Mouse (Mus musculus) intestine, embryonic 16.5 days (tissue): ENCODE results near the gene Wwc1. TPM values are rescaled to one million over a fixed set of nuclear protein-coding genes. Genes with fewer than 3 reads are reported as not detected.

Experiments
- ATAC-seq: fragments of 200-750 bp; cut with Nextera tagmentation; 2 replicates; pipeline ENCODE4 v1.8.0; 2017; ENCODE audit warnings: moderate TSS enrichment, moderate library complexity
- H3K27ac ChIP-seq: fragments of 300-500 bp; sonication (generic); 2 replicates; pipeline ENCODE4 v1.5.1; 2014; ENCODE audit warnings: mild to moderate bottlenecking, low read length
- H3K27me3 ChIP-seq: fragments of 300-500 bp; sonication (generic); replicated peaks from 2 replicates; pipeline ENCODE4 v1.6.1; 2014; ENCODE audit warnings: low read length, control low read depth, mixed read lengths; ENCODE audit not compliant: control insufficient read depth, insufficient read depth
- H3K36me3 ChIP-seq: fragments of 300-500 bp; sonication (generic); 2 replicates; pipeline ENCODE4 v1.6.1; 2014; ENCODE audit warnings: low read length, control low read depth; ENCODE audit not compliant: control insufficient read depth, insufficient read depth
- H3K4me1 ChIP-seq: fragments of 300-500 bp; sonication (generic); 2 replicates; pipeline ENCODE4 v1.6.1; 2014; ENCODE audit warnings: low read length, control low read depth, mixed read lengths; ENCODE audit not compliant: control insufficient read depth, insufficient read depth
- H3K4me2 ChIP-seq: fragments of 300-500 bp; sonication (generic); 2 replicates; pipeline ENCODE4 v1.6.1; 2014; ENCODE audit warnings: low read depth, low read length, control low read depth
- H3K4me3 ChIP-seq: fragments of 300-500 bp; sonication (generic); 2 replicates; pipeline ENCODE4 v1.5.1; 2014; ENCODE audit warnings: mild to moderate bottlenecking, low read length
- H3K9ac ChIP-seq: fragments of 300-500 bp; sonication (generic); 2 replicates; pipeline ENCODE4 v1.6.1; 2014; ENCODE audit warnings: low read depth, low read length
- H3K9me3 ChIP-seq: fragments of 300-500 bp; sonication (generic); 2 replicates; pipeline ENCODE4 v1.6.1; 2016; ENCODE audit warnings: low read length, control low read depth; ENCODE audit not compliant: control insufficient read depth
- whole genome bisulfite sequencing: fragments of 180-500 bp; shearing (Covaris S2); extraction: QIAGEN DNeasy Blood & Tissue Kit; methylation state at CpG from one replicate; pipeline ENCODE4 v1.1.7; 2014; 5-methylcytosine and 5-hydroxymethylcytosine counted together
- polyA plus RNA-seq: library from polyadenylated mRNA; unstranded; fragments of >200 nt; fragmentation: Nextera tagmentation; extraction: Ambion mirVana; gene quantifications from 2 replicates; pipeline ENCODE4 v1.2.1, GENCODE M21; 2015

The Wwc1 gene
- polyA plus RNA-seq, 1 experiment from 2014 or later, result 9.0 TPM

DNA sequence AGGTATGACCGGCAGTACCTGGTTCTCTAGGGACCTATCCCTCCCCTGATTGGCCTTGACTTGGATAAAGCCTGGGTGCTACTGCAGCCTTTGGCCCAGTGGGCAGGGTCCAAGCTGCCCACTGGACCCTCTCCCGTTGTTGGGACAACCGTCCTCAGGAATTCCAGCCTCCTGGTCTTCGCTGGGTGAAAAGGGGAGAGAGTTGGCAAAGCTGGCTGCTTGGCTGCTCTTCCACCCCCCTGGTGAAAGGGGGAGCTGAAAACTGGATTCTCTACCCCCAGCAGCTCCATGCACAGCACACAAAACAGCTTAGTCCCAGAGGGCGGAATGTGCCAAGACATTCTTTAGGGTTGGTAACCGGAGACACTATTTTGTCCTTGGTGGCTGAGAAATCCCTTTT is 3.8 kb downstream of the Wwc1 start:
- no peak overlapping the region for H3K4me2 ChIP-seq

DNA sequence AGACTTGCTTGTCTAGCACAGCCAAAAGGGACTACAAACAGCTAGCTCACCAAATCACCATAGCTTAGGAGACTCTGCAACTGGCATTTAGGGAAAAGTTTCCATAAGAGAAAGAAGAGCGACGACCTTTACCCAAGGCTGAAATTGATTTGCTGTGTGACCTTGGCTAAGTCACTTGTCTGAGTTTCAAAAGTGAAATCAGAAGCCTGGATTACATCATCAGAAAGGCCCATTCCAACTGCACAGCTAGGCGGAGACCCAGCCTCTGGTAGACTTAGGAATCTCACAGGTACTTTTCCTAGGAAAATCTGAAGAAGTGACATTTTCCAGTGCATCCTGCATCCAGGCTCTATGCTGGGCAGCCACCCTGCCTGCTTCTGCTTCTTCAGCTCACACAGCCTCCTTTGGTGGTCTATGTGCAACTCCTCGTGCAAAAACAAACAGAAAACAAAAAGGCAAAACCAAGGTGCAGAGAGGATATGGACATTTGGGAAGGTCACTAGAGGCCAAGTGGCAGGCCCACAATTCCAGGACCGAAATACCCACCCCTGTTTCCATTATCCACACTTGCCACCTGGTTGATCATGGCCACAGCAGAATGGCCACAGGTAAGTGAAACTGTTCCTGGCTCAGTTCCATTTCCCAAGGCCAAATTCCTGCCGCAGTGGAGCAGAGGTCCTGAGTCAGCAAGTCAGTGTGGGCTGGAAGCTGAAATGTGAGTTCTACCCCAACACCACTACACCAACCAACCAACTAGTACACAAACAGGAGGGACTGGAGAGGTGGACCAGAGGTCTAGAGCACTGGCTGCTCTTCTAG is 5.5 kb downstream of the Wwc1 start:
- ATAC-seq, result no peak
- peaks cover 15% of the 10 kb centered on the region for H3K4me1 ChIP-seq
- no peaks in the 10 kb centered on the region for H3K36me3 ChIP-seq
- H3K9ac ChIP-seq, result no peak overlapping the region
- H3K4me2 ChIP-seq, result no peak overlapping the region
- H3K27ac ChIP-seq, result no peak overlapping the region; the same call in 1 of the 2 replicates
- H3K27me3 ChIP-seq, result no peaks in the 10 kb centered on the region
- no peaks in the 10 kb centered on the region for H3K9me3 ChIP-seq
- no peak overlapping the region for H3K4me3 ChIP-seq
- 75% methylated on average over 6 of the region's 6 CpGs for WGBS

More for the DNA sequence above, 3.8 kb downstream of the Wwc1 start:
- H3K27ac ChIP-seq, result no peak overlapping the region
- H3K9me3 ChIP-seq, result no peaks in the 10 kb centered on the region
- H3K4me3 ChIP-seq, result no peak overlapping the region
- H3K27me3 ChIP-seq, result no peaks in the 10 kb centered on the region
- peaks cover 12% of the 10 kb centered on the region for H3K4me1 ChIP-seq
- ATAC-seq, result no peak
- H3K9ac ChIP-seq, result no peak overlapping the region
- H3K36me3 ChIP-seq, result no peaks in the 10 kb centered on the region
- 60% methylated on average over 6 of the region's 6 CpGs for WGBS

DNA sequence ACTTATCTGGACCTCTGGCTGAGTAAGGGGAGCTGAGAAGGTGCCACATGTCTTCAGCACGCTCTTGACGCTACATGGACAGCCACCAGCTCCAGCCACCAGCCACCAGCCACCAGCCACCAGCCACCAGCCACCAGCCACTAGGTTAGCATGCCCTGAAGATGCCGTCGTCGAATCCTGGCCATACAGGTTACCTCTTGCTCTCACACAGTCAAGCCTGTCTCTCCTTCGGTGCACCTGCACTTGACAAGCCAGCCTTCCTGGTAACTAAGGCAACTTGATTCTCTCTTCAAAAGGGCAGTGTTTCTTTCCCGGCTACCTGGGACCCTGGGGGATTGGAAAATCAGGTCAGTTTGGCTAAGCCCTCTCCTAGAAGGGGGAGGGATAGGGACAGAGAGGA is 7.2 kb downstream of the Wwc1 start:
- 50% methylated on average over 7 of the region's 7 CpGs for WGBS
- no peaks in the 10 kb centered on the region for H3K36me3 ChIP-seq
- H3K4me1 ChIP-seq, result peaks cover 13% of the 10 kb centered on the region
- no peak for ATAC-seq
- no peak overlapping the region for H3K4me3 ChIP-seq
- H3K27me3 ChIP-seq, result no peaks in the 10 kb centered on the region
- no peaks in the 10 kb centered on the region for H3K9me3 ChIP-seq
- H3K4me2 ChIP-seq, result no peak overlapping the region
- no peak overlapping the region for H3K27ac ChIP-seq
- no peak overlapping the region for H3K9ac ChIP-seq

DNA sequence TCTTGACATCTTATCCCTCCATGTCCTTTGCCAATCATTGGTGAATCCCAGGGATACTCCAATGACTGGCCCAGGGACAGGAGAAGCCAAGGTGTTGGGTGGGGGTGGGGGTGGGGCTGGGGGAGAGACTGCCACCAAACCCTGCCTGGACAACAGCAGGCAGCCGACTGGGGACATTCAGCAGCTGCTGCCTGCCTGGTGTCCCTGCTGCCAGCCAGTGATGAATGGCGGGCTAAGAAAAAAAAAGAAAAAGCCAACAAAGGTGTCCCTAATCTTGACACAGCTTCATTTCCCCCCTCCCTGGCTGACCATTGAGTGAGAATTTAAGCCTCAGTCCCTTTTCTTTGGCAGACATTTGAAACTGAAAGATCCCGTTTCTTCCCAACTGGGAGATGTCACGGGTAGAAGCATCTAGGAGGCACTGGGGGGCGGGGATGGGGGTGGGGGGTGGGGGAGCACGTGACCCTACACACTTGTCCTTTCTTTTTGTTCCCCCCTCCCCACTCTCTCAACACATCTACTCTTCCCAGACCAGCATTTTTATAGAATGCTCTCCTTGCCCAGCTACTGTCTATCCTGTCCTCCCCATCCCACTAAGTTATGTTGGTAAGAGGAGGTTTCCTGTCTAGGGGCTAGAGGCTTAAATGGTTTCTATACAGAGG is 7.9 kb downstream of the Wwc1 start:
- Histone ChIP-seq H3K36me3 (no peaks in the 10 kb centered on the region), H3K4me3 (no peak overlapping the region), H3K9me3 (no peaks in the 10 kb centered on the region), H3K4me1 (peaks cover 13% of the 10 kb centered on the region), H3K4me2 (no peak overlapping the region; the same call in 1 of the 2 replicates), H3K27ac (peak overlapping the region; percentile 73; the same call in 1 of the 2 replicates), H3K27me3 (no peaks in the 10 kb centered on the region), H3K9ac (no peak overlapping the region)
- ATAC-seq, result no peak
- 29% methylated on average over 6 of the region's 6 CpGs for WGBS

DNA sequence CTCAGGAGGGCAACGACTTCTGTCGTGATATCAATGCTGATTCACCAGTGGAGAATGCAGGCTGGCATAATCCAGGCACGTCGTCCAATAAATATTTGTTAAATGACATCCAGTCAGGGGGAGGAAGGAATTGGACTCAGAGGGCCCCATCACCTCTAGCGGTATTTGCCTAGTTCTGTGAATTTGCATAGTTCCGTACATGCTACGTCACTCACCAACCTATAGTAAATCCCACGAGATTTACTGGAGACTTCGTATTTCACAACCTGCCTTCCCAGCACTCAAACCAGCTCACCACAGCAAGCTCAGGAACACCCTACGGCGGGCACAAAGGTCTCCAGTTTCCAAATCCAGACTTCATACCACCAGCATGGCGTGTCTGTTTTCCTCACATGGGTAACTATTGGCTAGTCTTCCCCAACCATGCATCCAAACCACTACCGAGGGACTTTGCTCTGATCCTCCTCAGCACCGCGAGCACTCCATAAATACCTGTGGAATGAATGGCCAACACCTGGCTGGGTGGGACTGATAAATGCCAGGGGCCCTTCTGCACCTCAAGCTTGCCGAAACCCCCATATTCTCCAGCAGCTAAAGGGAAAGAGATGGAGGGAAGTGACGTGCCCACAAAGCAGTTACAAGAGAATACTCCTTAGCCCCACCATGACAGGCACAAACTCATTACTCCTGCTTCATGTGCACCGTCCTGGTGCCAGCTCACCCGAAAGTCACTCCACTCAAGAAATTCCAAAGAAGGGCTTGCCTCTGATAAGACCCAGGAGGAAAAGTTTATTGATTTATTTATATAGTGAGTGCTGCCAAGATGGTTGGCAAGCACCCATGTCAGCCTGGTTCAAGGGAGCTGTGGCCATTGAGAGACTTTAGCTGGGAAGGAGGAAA is 9.3 kb downstream of the Wwc1 start:
- WGBS, result 58% methylated on average over 19 of the region's 19 CpGs
- peak overlapping the region; percentile 37 for H3K4me2 ChIP-seq
- no peak overlapping the region for H3K9ac ChIP-seq
- peaks cover 13% of the 10 kb centered on the region for H3K4me1 ChIP-seq
- H3K4me3 ChIP-seq, result peak overlapping the region; percentile 7; the same call in 1 of the 2 replicates
- H3K27ac ChIP-seq, result peak overlapping the region; percentile 73
- ATAC-seq, result peak; percentile 84
- H3K36me3 ChIP-seq, result no peaks in the 10 kb centered on the region
- H3K9me3 ChIP-seq, result no peaks in the 10 kb centered on the region
- H3K27me3 ChIP-seq, result no peaks in the 10 kb centered on the region

DNA sequence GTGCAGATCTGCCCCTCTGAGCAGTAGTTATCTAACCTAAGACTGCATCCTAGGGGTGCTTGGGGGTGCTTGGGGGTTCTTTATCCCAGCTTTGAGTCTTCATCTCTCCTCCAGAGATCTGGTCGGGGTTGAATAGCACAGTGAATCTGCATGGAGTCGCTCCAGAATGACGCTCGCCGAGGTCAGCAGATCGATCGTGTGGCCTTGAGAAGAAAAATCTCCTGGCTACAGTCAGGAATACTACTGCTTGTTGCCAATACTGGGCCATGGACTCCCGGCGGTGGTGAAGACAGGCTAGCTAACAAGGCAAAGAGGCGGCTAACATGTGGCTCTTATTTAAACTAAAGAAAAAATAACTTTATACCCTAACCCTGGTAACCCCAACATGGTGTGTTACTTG is 12.0 kb downstream of the Wwc1 start:
- Histone ChIP-seq H3K9ac (0 out of 2 replicates have a peak overlapping the region, but pooled peaks have one; percentile 9), H3K4me2 (no peak overlapping the region), H3K36me3 (no peaks in the 10 kb centered on the region), H3K27me3 (no peaks in the 10 kb centered on the region), H3K4me3 (no peak overlapping the region), H3K4me1 (peaks cover 24% of the 10 kb centered on the region), H3K9me3 (no peaks in the 10 kb centered on the region), H3K27ac (peak overlapping the region; percentile 60)
- no peak for ATAC-seq
- 90% methylated on average over 10 of the region's 10 CpGs for WGBS

DNA sequence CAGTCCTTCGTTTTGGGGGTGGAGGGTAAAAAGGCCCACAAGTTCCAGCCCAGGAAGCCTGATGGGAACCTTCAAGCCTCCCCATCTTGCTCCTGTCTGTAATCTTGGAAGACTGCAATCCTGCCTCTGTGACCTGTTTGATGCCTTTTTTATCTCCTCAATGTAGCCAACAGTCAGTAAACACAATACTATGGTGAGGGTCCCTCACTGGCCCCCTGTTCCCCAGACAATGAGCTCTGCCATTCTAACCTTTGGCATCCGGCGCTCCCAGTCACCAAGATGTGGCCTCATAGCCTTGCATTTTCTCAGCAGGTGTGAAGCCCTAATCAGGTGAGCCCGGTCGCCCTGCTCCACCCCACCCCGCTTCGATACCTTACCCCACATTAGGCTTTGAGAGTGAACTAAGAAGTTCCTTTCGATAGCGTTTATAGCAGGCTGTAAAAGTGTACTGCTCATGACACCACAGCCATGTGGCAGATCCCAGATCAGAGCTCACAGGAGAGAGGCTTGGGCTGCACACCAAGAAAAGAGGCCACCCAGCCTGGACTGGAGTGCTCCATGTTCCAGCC is 16.3 kb downstream of the Wwc1 start:
- peak overlapping the region; percentile 58 for H3K9ac ChIP-seq
- peak overlapping the region; percentile 96 for H3K27ac ChIP-seq
- no peaks in the 10 kb centered on the region for H3K27me3 ChIP-seq
- H3K4me2 ChIP-seq, result peak overlapping the region; percentile 34
- H3K9me3 ChIP-seq, result no peaks in the 10 kb centered on the region
- no peaks in the 10 kb centered on the region for H3K36me3 ChIP-seq
- WGBS, result 56% methylated on average over 9 of the region's 9 CpGs
- ATAC-seq, result peak; percentile 90
- H3K4me1 ChIP-seq, result peaks cover 16% of the 10 kb centered on the region; the same call in 1 of the 2 replicates
- H3K4me3 ChIP-seq, result no peak overlapping the region

DNA sequence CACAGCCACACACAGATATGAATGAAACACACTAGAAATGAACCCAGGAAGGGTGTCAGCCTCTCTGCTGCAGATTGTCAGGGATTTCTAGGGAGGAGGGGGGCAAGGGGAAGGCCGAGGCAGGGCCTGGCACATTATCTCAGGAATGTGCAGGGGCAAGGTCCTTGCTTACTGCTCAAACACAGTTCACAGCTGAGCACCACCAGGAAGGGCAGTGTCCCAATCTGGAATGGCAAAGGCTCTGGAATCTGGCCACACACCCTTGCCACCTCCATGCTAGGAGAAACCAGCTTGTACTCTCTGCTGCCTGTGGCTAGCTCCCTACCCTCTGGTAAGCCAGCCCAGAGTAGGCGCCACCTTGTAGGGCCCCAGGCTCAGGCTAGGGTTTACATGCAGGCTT is 16.8 kb downstream of the Wwc1 start:
- WGBS, result 38% methylated on average over 2 of the region's 2 CpGs
- Histone ChIP-seq H3K27me3 (no peaks in the 10 kb centered on the region), H3K9me3 (no peaks in the 10 kb centered on the region), H3K9ac (peak overlapping the region; percentile 58), H3K4me2 (peak overlapping the region; percentile 34), H3K27ac (peak overlapping the region; percentile 96), H3K4me3 (no peak overlapping the region), H3K4me1 (peaks cover 16% of the 10 kb centered on the region; the same call in 1 of the 2 replicates), H3K36me3 (no peaks in the 10 kb centered on the region)
- ATAC-seq, result peak; percentile 79
